Mouse (Mus musculus): ENCODE measurements around the gene Pde5a. TPM values are rescaled to one million over a fixed set of nuclear protein-coding genes. Genes with fewer than 3 reads are reported as not detected.

The Pde5a gene
- polyA plus RNA-seq, 1 experiment from 2014 or later, result 27.8 TPM

- no peak overlapping the region for H3K4me2 ChIP-seq
- no peaks in the 10 kb centered on the region for H3K36me3 ChIP-seq
- WGBS, result 71% methylated on average over 9 of the region's 9 CpGs
- no peak overlapping the region for H3K27ac ChIP-seq
- no peak overlapping the region for H3K9ac ChIP-seq
- no peaks in the 10 kb centered on the region for H3K4me1 ChIP-seq
- H3K4me3 ChIP-seq, result no peak overlapping the region
- no peaks in the 10 kb centered on the region for H3K27me3 ChIP-seq
- no peaks in the 10 kb centered on the region for H3K9me3 ChIP-seq
- ATAC-seq (ENCODE audit: borderline replicate concordance, extremely low read depth, low FRiP score, low TSS enrichment), result no peak
Observed at GRCm38 (mm10) chr3:122721522-122721921, 7.2 kb upstream of the Pde5a start.

DNA sequence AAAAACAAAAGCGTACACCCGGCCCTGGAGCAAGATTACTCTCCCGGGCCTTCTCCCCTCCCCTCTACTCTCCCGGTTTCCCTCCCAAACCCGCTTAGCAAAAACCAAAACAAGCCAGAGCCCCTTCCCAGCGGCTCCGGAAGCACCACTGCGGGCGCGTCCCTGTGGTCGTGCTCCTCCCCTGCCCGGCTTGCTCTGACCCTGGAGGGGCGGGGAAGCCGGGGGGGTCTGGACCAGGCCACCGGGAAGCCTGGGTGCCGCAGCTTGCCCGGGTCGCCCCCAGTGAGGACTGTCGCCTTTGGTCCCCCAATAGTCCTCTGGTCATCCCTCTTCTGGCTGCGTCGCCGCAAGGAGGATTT is 833 bp downstream of the Pde5a start:
- Histone ChIP-seq H3K27me3 (no peaks in the 10 kb centered on the region), H3K9ac (peak overlapping the region; percentile 66), H3K4me1 (peaks cover 7% of the 10 kb centered on the region; the same call in 1 of the 2 replicates), H3K4me2 (peak overlapping the region; percentile 63), H3K9me3 (no peaks in the 10 kb centered on the region), H3K4me3 (peak overlapping the region; percentile 63), H3K27ac (peak overlapping the region; percentile 96), H3K36me3 (no peaks in the 10 kb centered on the region)
- peak; percentile 80 for ATAC-seq (ENCODE audit: borderline replicate concordance, extremely low read depth, low FRiP score, low TSS enrichment)
- under 1% methylated on average over 22 of the region's 22 CpGs for WGBS

DNA sequence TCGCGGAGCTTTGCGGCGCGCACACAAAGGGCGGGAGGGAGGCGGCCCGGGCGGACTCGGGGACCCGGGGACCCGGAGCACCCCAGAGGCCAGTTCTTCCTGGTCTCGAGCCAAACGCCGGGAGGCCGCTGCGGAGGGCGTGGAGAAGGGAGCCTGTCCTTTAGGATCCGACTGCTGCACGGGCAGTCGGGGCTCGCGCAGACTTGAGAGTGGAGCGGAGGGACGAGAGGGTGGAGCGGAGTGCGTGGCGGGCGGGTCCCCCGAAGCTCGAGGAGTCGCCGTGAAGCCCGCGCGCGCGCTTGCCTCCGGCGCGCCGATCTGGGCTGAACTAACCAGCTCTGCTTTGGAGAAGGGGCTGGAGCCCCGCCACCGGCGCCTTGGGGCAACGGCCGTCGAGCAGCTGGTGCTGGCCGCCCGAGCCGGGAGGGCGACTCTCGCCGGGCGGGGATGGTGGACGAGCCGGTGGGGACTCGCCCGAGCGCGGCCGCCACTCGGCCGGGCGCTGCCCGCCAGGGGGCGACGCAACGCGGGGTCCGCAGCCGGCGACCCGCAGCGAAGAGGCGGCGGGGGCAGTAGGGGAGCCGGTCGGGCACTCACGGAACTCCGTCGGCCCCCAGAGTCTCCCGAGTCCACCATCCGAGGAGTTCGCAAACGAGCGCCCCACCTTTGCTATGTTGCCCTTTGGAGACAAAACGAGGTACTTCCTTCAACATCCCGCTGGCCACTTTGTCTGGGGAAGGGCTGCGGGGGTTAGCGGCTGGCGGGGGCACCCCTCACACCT is 1.4 kb downstream of the Pde5a start:
- Histone ChIP-seq H3K4me1 (peaks cover 7% of the 10 kb centered on the region; the same call in 1 of the 2 replicates), H3K9ac (peak overlapping the region; percentile 66), H3K27me3 (no peaks in the 10 kb centered on the region), H3K36me3 (no peaks in the 10 kb centered on the region), H3K4me2 (peak overlapping the region; percentile 63), H3K27ac (peak overlapping the region; percentile 96), H3K4me3 (peak overlapping the region; percentile 63), H3K9me3 (no peaks in the 10 kb centered on the region)
- under 1% methylated on average over 90 of the region's 92 CpGs for WGBS
- peak; percentile 84 for ATAC-seq (ENCODE audit: borderline replicate concordance, extremely low read depth, low FRiP score, low TSS enrichment)

DNA sequence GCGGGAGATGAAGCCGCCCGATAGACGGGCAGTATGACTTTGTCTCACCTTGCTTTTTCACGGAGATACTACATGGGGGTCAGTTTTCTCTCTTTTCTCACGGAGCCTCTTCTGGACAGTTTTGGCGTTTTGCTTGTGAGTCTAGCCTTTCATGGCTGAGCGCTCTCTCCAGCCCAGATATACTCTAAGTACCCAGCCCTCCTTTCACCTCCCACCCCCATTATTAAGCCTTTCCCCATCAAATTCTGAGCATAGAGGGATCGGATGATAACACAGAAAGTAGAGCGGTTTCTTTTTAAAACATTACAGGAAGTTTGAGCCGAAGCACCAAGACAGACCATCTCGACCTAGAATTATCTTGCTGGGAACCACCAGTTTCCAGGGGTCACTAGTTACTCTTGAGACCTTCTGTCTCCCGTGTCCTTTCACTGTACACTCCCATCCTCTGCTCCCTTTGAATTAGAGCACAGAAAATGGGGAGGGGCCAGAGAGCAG is 2.0 kb downstream of the Pde5a start:
- no peak for ATAC-seq (ENCODE audit: borderline replicate concordance, extremely low read depth, low FRiP score, low TSS enrichment)
- 2% methylated on average over 13 of the region's 13 CpGs for WGBS
- Histone ChIP-seq H3K27me3 (no peaks in the 10 kb centered on the region), H3K36me3 (no peaks in the 10 kb centered on the region), H3K9ac (peak overlapping the region; percentile 66), H3K27ac (peak overlapping the region; percentile 96), H3K4me3 (peak overlapping the region; percentile 63), H3K4me1 (peaks cover 7% of the 10 kb centered on the region; the same call in 1 of the 2 replicates), H3K9me3 (no peaks in the 10 kb centered on the region), H3K4me2 (peak overlapping the region; percentile 63)

- no peak for ATAC-seq (ENCODE audit: borderline replicate concordance, extremely low read depth, low FRiP score, low TSS enrichment)
- Histone ChIP-seq H3K4me2 (peak overlapping the region; percentile 63; the same call in 1 of the 2 replicates), H3K9ac (no peak overlapping the region), H3K27me3 (no peaks in the 10 kb centered on the region), H3K4me3 (no peak overlapping the region), H3K27ac (no peak overlapping the region), H3K9me3 (no peaks in the 10 kb centered on the region), H3K4me1 (0 out of 2 replicates have a peak, but pooled peaks cover 3% of the 10 kb centered on the region), H3K36me3 (no peaks in the 10 kb centered on the region)
- 49% methylated on average over 3 of the region's 3 CpGs for WGBS
Observed at GRCm38 (mm10) chr3:122733806-122734205, 5.1 kb downstream of the Pde5a start.

DNA sequence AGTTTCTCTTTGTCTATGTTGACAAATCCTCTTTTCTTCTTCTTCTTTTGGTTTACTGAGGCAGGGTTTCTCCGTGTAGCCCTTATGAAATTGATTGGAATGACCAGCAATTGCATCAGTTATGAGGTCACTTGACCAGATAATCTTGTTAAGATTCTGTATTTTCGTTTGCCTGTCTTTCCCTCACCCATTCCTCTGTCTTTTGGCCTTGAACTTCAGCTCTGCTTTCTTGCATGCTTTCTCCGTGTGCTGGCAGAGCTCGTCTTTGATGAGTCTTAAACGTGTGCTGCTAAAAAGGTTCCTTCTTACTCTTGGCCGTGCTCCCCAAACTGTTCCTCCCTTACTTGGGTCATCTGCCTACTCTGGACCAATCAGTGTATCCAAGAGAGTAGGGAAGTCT is 5.6 kb downstream of the Pde5a start:
- no peaks in the 10 kb centered on the region for H3K9me3 ChIP-seq
- no peak for ATAC-seq (ENCODE audit: borderline replicate concordance, extremely low read depth, low FRiP score, low TSS enrichment)
- H3K4me2 ChIP-seq, result no peak overlapping the region
- 81% methylated on average over 6 of the region's 6 CpGs for WGBS
- no peaks in the 10 kb centered on the region for H3K27me3 ChIP-seq
- no peak overlapping the region for H3K9ac ChIP-seq
- H3K4me1 ChIP-seq, result 0 out of 2 replicates have a peak, but pooled peaks cover 3% of the 10 kb centered on the region
- no peaks in the 10 kb centered on the region for H3K36me3 ChIP-seq
- no peak overlapping the region for H3K27ac ChIP-seq
- H3K4me3 ChIP-seq, result no peak overlapping the region

- H3K9ac ChIP-seq, result no peak overlapping the region
- H3K9me3 ChIP-seq, result no peaks in the 10 kb centered on the region
- peaks cover 5% of the 10 kb centered on the region; the same call in 1 of the 2 replicates for H3K36me3 ChIP-seq
- 98% methylated on average over 15 of the region's 15 CpGs for WGBS
- no peak overlapping the region for H3K27ac ChIP-seq
- no peak overlapping the region for H3K4me2 ChIP-seq
- no peaks in the 10 kb centered on the region for H3K4me1 ChIP-seq
- no peak overlapping the region for H3K4me3 ChIP-seq
- H3K27me3 ChIP-seq, result no peaks in the 10 kb centered on the region
- no peak for ATAC-seq (ENCODE audit: borderline replicate concordance, extremely low read depth, low FRiP score, low TSS enrichment)
Observed at GRCm38 (mm10) chr3:122739460-122739859, 10.7 kb downstream of the Pde5a start.

- no peaks in the 10 kb centered on the region for H3K27me3 ChIP-seq
- no peak overlapping the region for H3K27ac ChIP-seq
- peaks cover 16% of the 10 kb centered on the region for H3K36me3 ChIP-seq
- no peak overlapping the region for H3K4me2 ChIP-seq
- H3K4me1 ChIP-seq, result no peaks in the 10 kb centered on the region
- no peak overlapping the region for H3K4me3 ChIP-seq
- ATAC-seq (ENCODE audit: borderline replicate concordance, extremely low read depth, low FRiP score, low TSS enrichment), result no peak
- H3K9ac ChIP-seq, result no peak overlapping the region
- H3K9me3 ChIP-seq, result peaks cover 8% of the 10 kb centered on the region; the same call in 1 of the 2 replicates
- WGBS, result 84% methylated on average over 3 of the region's 3 CpGs
Observed at GRCm38 (mm10) chr3:122744265-122744664, 15.5 kb downstream of the Pde5a start.

DNA sequence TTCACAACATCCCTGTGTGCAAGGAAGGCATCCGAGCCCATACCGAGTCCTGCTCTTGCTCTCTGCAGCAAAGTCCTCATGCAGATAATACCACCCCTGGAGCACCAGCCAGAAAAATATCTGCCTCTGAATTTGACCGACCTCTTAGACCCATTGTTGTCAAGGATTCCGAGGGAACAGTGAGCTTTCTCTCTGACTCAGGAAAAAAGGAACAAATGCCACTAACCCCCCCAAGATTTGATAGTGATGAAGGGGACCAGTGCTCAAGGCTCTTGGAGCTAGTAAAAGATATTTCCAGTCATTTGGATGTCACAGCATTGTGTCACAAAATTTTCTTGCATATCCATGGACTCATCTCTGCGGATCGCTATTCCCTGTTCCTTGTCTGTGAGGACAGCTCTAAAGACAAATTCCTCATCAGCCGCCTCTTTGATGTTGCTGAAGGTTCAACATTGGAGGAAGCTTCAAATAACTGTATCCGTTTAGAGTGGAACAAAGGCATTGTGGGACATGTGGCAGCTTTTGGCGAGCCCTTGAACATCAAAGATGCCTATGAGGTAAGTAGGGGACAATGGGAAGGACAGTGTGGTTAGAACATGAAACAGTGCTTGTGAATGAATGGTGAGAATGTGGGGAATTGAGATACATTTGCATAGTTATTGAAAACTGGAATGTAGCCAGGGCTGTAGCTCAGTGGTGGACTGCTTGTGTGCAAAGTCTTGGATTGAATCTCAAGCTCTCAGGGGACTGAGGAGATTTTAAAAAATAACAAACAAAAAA is 19.4 kb downstream of the Pde5a start:
- Histone ChIP-seq H3K4me3 (no peak overlapping the region), H3K9ac (no peak overlapping the region), H3K27me3 (no peaks in the 10 kb centered on the region), H3K9me3 (peaks cover 8% of the 10 kb centered on the region; the same call in 1 of the 2 replicates), H3K4me2 (no peak overlapping the region), H3K36me3 (peaks cover 11% of the 10 kb centered on the region), H3K4me1 (no peaks in the 10 kb centered on the region), H3K27ac (no peak overlapping the region)
- no peak for ATAC-seq (ENCODE audit: borderline replicate concordance, extremely low read depth, low FRiP score, low TSS enrichment)
- 77% methylated on average over 9 of the region's 9 CpGs for WGBS

GRCm38 (mm10) chr3:122763240-122763761 is 34.6 kb downstream of the Pde5a start:
- Histone ChIP-seq H3K36me3 (peaks cover 18% of the 10 kb centered on the region; the same call in 1 of the 2 replicates), H3K9me3 (no peaks in the 10 kb centered on the region), H3K4me3 (no peak overlapping the region), H3K4me1 (peaks cover 7% of the 10 kb centered on the region; the same call in 1 of the 2 replicates), H3K4me2 (no peak overlapping the region), H3K27ac (no peak overlapping the region), H3K27me3 (no peaks in the 10 kb centered on the region), H3K9ac (no peak overlapping the region)
- no peak for ATAC-seq (ENCODE audit: borderline replicate concordance, extremely low read depth, low FRiP score, low TSS enrichment)
- 77% methylated on average over 8 of the region's 8 CpGs for WGBS

DNA sequence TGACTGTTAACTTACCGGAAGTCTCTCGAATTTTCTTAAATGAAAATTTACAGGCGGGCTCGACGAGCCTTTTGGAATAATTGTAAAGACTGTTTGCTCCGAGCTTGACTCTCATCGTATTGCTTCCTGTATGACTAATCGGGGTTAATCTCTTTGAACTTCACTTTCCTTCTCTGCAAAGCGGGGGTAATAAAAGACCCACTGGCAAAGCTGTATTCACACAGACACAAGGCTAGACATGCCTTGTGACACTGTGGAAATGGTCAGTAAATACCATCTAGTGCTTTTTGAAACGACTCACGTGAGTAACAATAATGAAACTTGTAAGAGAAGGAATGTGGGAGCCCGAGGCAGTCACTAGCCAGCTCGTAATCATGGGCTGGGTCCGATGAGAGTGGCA is 35.0 kb downstream of the Pde5a start:
- peaks cover 7% of the 10 kb centered on the region; the same call in 1 of the 2 replicates for H3K4me1 ChIP-seq
- no peaks in the 10 kb centered on the region for H3K27me3 ChIP-seq
- no peak overlapping the region for H3K27ac ChIP-seq
- H3K36me3 ChIP-seq, result peaks cover 18% of the 10 kb centered on the region; the same call in 1 of the 2 replicates
- ATAC-seq (ENCODE audit: borderline replicate concordance, extremely low read depth, low FRiP score, low TSS enrichment), result no peak
- WGBS, result 68% methylated on average over 14 of the region's 14 CpGs
- H3K9me3 ChIP-seq, result no peaks in the 10 kb centered on the region
- no peak overlapping the region for H3K4me2 ChIP-seq
- no peak overlapping the region for H3K4me3 ChIP-seq
- H3K9ac ChIP-seq, result no peak overlapping the region

All from lung, embryonic 15.5 days (tissue).